Mouse (Mus musculus): Measurements from ENCODE around the gene Kctd11. TPM values are rescaled to one million over a fixed set of nuclear protein-coding genes. Genes with fewer than 3 reads are reported as not detected.
A peak's percentile ranks its signal among the peaks of the same experiment; 100 is the strongest.

Gene Kctd11
- polyA plus RNA-seq, 2 experiments, result 5.1 to 6.5 TPM

DNA sequence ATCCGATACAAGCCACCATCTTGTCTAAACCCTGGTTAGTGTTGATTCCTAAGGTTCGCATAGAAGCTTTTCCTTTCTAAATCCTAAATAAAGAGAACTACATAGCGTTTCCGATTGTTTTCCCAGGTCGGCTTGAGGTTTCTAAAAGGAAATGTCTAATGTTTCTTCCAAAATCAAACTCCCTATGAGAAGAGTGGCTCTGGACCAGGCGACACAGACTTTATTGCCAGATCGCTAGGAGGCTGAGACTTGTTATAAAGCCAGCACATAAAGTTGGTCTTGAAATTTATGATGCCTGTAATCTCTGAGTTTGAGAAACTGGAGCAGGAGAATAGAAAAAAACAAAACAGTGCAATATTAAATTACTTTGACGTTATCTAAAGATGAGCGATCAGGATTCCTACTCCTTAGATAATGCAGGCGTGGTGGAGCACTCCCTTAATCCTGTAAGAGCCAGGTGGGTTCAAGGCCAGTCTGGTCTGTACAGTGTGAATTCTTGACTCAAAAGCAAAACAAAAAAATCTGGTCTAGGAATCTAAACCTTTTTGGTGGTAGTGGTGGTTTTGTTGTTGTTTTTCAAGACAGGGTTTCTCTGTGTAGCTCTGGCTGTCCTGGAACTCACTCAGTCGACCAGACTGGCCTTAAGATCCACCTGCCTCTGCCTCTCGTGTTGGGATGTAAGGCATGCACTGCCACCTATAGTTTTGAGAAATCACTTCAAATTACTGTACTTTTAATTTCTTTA is 41.0 kb upstream of the Kctd11 start:
- peak overlapping the region; percentile 97 for H3K4me3 ChIP-seq (replicated peaks; ENCODE audit: low read length)
- peaks cover 12% of the 10 kb centered on the region for H3K4me1 ChIP-seq (ENCODE audit: control insufficient read depth, insufficient read depth, low read length)
- peaks cover 19% of the 10 kb centered on the region for H3K36me3 ChIP-seq (ENCODE audit: control insufficient read depth, insufficient read depth, low read length)
- peak overlapping the region; percentile 44 for H3K9ac ChIP-seq (ENCODE audit: low read depth, low read length, severe bottlenecking)
- no peak for TF ChIP-seq POLR2A (IDR thresholded peaks at IDR 0.05; ENCODE audit: borderline replicate concordance, extremely low read depth, insufficient read depth, insufficient read length)
- WGBS, result 1% methylated on average over 12 of the region's 12 CpGs
- H3K9me3 ChIP-seq (ENCODE audit: control insufficient read depth, low read length), result no peaks in the 10 kb centered on the region
- ATAC-seq (ENCODE audit: low FRiP score, low read depth) (no peak), DNase-seq (ENCODE audit: low spot score) (peak; percentile 34)
- H3K4me2 ChIP-seq (replicated peaks; ENCODE audit: low read depth, low read length, severe bottlenecking), result peak overlapping the region; percentile 72
- H3K27me3 ChIP-seq (ENCODE audit: control insufficient read depth, insufficient read depth, low read length), result no peaks in the 10 kb centered on the region
- H3K27ac ChIP-seq (replicated peaks; ENCODE audit: low read depth, low read length), result peak overlapping the region; percentile 97

DNA sequence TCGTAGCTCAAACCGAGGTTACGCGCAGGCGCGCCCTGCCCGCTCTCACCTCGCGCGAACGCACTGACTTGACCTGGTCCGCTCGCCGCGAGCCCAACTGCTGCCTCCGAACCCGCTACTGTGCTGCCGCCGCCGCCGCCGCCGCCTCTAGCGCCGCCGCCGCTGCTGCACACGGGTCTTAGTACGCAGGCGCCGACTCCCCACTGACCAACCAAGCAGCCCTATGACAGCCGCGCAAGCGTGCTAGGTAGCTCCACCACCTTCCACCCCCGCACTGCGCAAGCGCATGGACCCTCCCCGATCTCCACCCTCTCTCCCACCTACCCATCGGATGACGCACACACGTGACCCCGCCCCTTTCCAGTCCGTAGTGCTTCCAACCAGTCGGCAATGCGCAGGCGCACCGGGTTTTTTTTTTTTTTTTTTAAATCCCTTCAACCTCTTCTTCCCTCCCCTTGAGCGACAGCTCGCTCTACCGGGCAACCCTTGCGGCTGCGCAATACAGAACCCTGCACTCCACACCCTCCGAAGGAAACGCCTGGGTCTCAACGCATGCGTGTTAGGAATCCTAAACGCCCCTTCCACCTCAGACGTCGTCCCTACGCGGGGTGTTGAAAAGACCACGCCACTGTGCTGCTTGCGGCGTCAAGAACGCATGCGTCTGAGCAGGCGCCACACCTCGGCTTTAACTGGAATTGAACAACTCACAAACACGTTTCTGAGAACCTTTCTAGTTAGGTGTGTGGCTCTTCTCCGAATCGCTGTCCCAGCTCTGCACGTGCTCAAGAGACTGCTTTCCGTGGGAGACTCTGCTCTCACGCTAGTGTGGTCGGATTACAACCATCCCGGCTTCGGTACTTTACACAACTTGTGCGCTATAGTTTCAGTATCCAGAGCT is 40.2 kb upstream of the Kctd11 start, which contains the start of gene Eif5a:
TSS of gene Eif5a (minus strand) at position 845 of the 898 bp plus-strand sequence.
- peak; percentile 100 for DNase-seq (ENCODE audit: low spot score)
- under 1% methylated on average over 68 of the region's 78 CpGs for WGBS
- peak; percentile 90; the same call in 1 of the 2 replicates for TF ChIP-seq POLR2A (IDR thresholded peaks at IDR 0.05; ENCODE audit: borderline replicate concordance, extremely low read depth, insufficient read depth, insufficient read length)

DNA sequence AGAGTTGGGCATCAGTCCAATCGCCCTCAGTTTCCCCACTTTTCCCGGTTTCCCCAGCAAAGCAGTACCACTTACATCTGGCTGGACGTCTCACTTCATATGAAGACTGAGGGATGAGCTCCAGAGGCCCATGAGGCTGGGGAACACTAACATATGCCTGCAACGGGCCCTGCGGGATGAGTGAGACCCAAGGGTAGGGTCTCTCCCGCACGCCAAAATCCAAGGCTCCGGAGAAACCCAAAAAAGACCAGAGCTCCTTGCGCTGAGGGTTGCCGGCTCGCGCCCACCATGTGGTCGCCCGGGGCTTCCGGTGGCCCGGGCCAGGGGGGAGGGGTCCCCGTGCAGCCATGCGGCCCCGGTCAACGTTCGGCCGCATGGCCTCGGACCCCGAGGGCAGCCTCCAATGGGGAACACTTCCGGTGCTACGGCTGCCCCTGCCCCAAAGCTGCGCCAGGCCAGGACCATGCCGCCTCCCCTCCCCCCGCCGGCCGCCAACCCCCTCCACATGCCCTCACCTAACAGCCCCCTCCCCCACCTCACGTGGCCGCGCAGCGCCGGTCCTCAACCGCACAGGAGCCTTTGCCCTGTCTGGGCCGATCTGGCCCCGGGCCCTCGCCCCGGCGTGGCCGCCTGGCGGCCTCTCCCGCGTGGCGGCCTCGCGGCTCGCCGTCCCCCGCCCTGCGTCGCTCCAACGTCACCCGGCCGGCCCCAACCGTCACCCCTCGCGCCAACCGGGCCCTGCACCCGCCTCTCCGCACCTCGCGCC is 39.2 kb upstream of the Kctd11 start:
- ATAC-seq (ENCODE audit: low FRiP score, low read depth), result no peak
- Histone ChIP-seq H3K4me1 (ENCODE audit: control insufficient read depth, insufficient read depth, low read length) (peaks cover 14% of the 10 kb centered on the region), H3K36me3 (ENCODE audit: control insufficient read depth, insufficient read depth, low read length) (peaks cover 36% of the 10 kb centered on the region), H3K4me2 (replicated peaks; ENCODE audit: low read depth, low read length, severe bottlenecking) (peak overlapping the region; percentile 88), H3K27ac (replicated peaks; ENCODE audit: low read depth, low read length) (peak overlapping the region; percentile 88), H3K4me3 (replicated peaks; ENCODE audit: low read length) (peak overlapping the region; percentile 97), H3K9ac (ENCODE audit: low read depth, low read length, severe bottlenecking) (peak overlapping the region; percentile 93), H3K27me3 (ENCODE audit: control insufficient read depth, insufficient read depth, low read length) (no peaks in the 10 kb centered on the region), H3K9me3 (ENCODE audit: control insufficient read depth, low read length) (no peaks in the 10 kb centered on the region)
- TF ChIP-seq POLR2A (IDR thresholded peaks at IDR 0.05; ENCODE audit: borderline replicate concordance, extremely low read depth, insufficient read depth, insufficient read length), result no peak
- WGBS, result under 1% methylated on average over 30 of the region's 65 CpGs
- peak; percentile 22 for DNase-seq (ENCODE audit: low spot score)

More for the DNA sequence above, 40.2 kb upstream of the Kctd11 start, which contains the start of gene Eif5a:
- Histone ChIP-seq H3K27ac (replicated peaks; ENCODE audit: low read depth, low read length) (peak within 1 kb of the TSS; percentile 97), H3K4me2 (replicated peaks; ENCODE audit: low read depth, low read length, severe bottlenecking) (peak within 1 kb of the TSS; percentile 88), H3K36me3 (ENCODE audit: control insufficient read depth, insufficient read depth, low read length) (peaks cover 27% of the 10 kb centered on the region), H3K4me3 (replicated peaks; ENCODE audit: low read length) (peak within 1 kb of the TSS; percentile 97), H3K9me3 (ENCODE audit: control insufficient read depth, low read length) (no peaks in the 10 kb centered on the region), H3K27me3 (ENCODE audit: control insufficient read depth, insufficient read depth, low read length) (no peaks in the 10 kb centered on the region), H3K4me1 (ENCODE audit: control insufficient read depth, insufficient read depth, low read length) (peaks cover 12% of the 10 kb centered on the region), H3K9ac (ENCODE audit: low read depth, low read length, severe bottlenecking) (peak within 1 kb of the TSS; percentile 93)
- peak; percentile 95 for ATAC-seq (ENCODE audit: low FRiP score, low read depth)

DNA sequence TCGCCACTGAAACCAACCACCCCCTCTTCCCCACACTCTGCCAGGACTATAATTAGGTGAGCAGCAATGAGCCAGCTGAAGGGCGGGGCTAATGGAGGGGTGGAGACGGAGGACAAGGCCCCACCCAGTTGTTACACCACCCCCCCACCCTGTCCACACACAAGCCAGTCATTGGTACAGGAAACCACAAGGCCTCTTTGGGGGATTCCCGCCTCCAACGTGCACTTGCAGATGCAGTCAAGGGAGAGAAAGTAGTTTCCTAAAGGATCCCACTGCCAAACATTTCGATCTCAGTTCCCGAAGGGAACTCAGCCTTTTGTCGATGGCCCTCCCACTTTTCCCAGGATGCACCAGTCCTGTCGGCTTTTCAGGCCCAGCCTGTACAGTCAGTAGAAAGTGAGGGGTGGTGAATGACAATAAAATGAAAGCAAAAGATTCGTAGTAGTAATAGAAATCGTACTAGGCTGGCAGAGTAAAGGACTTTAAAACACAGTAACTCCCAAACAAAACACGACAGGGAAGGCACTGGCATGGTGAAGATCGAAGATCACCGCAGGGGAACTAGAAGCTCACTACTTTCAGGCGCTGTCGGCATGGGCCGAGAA is 38.6 kb upstream of the Kctd11 start:
- Histone ChIP-seq H3K27ac (replicated peaks; ENCODE audit: low read depth, low read length) (peak overlapping the region; percentile 88), H3K9ac (ENCODE audit: low read depth, low read length, severe bottlenecking) (peak overlapping the region; percentile 93), H3K4me3 (replicated peaks; ENCODE audit: low read length) (peak overlapping the region; percentile 97), H3K27me3 (ENCODE audit: control insufficient read depth, insufficient read depth, low read length) (no peaks in the 10 kb centered on the region), H3K36me3 (ENCODE audit: control insufficient read depth, insufficient read depth, low read length) (peaks cover 43% of the 10 kb centered on the region), H3K4me1 (ENCODE audit: control insufficient read depth, insufficient read depth, low read length) (peaks cover 21% of the 10 kb centered on the region), H3K9me3 (ENCODE audit: control insufficient read depth, low read length) (no peaks in the 10 kb centered on the region), H3K4me2 (replicated peaks; ENCODE audit: low read depth, low read length, severe bottlenecking) (peak overlapping the region; percentile 88)
- ATAC-seq (ENCODE audit: low FRiP score, low read depth) (no peak), DNase-seq (ENCODE audit: low spot score) (peak; percentile 78)
- under 1% methylated on average over 17 of the region's 17 CpGs for whole genome bisulfite sequencing
- TF ChIP-seq POLR2A (IDR thresholded peaks at IDR 0.05; ENCODE audit: borderline replicate concordance, extremely low read depth, insufficient read depth, insufficient read length), result no peak
